Mouse (Mus musculus): Measurements from ENCODE around the gene Slc25a41. TPM values are rescaled to one million over a fixed set of nuclear protein-coding genes. Genes with fewer than 3 reads are reported as not detected.
A peak's percentile ranks its signal among the peaks of the same experiment; 100 is the strongest.

Slc25a41 gene
- polyA plus RNA-seq, 1 experiment = 0.38 TPM

GRCm38 (mm10) chr17:57078336-57078735, 36.9 kb upstream of the Slc25a41 start, which contains the start of gene Dennd1c:
Gene Dennd1c, minus strand, starts transcription at chr17:57078514.
- WGBS = 5% methylated on average over 6 of the region's 6 CpGs
- Histone ChIP-seq H3K36me3 (ENCODE audit: control insufficient read depth, insufficient read depth, low read length) (no peaks in the 10 kb centered on the region; the same call in 1 of the 2 replicates), H3K4me1 (replicated peaks; ENCODE audit: control insufficient read depth, insufficient read depth, low read length) (peaks cover 55% of the 10 kb centered on the region), H3K4me3 (ENCODE audit: control insufficient read depth, insufficient read depth, low read length) (peak within 1 kb of the TSS; percentile 53), H3K27ac (ENCODE audit: control insufficient read depth, insufficient read depth, low read length) (peak within 1 kb of the TSS; percentile 92), H3K27me3 (ENCODE audit: control insufficient read depth, insufficient read depth, low read length) (no peaks in the 10 kb centered on the region)
- peak; percentile 85 for DNase-seq
- peak; percentile 92 for TF ChIP-seq POLR2A (IDR thresholded peaks at IDR 0.05; ENCODE audit: control insufficient read depth, extremely low read depth, insufficient read depth, low read length, poor library complexity)
- TF ChIP-seq CTCF (IDR thresholded peaks at IDR 0.05; ENCODE audit: borderline replicate concordance, control insufficient read depth, extremely low read depth, insufficient read depth, low read length, poor library complexity) = 0 out of 2 replicates have a peak, but pooled peaks have one; percentile 13

- TF ChIP-seq POLR2A (IDR thresholded peaks at IDR 0.05; ENCODE audit: control insufficient read depth, extremely low read depth, insufficient read depth, low read length, poor library complexity) = no peak
- no peak for TF ChIP-seq CTCF (IDR thresholded peaks at IDR 0.05; ENCODE audit: borderline replicate concordance, control insufficient read depth, extremely low read depth, insufficient read depth, low read length, poor library complexity)
- H3K4me1 ChIP-seq (replicated peaks; ENCODE audit: control insufficient read depth, insufficient read depth, low read length) = peaks cover 55% of the 10 kb centered on the region
- H3K36me3 ChIP-seq (ENCODE audit: control insufficient read depth, insufficient read depth, low read length) = no peaks in the 10 kb centered on the region; the same call in 1 of the 2 replicates
- H3K4me3 ChIP-seq (ENCODE audit: control insufficient read depth, insufficient read depth, low read length) = no peak overlapping the region; the same call in 1 of the 2 replicates
- peak; percentile 44 for DNase-seq
- H3K27ac ChIP-seq (ENCODE audit: control insufficient read depth, insufficient read depth, low read length) = peak overlapping the region; percentile 41
- no peaks in the 10 kb centered on the region for H3K27me3 ChIP-seq (ENCODE audit: control insufficient read depth, insufficient read depth, low read length)
- 23% methylated on average over 3 of the region's 3 CpGs for WGBS
Observed at GRCm38 (mm10) chr17:57076916-57077315, 35.5 kb upstream of the Slc25a41 start.

GRCm38 (mm10) chr17:57070699-57071098, 29.2 kb upstream of the Slc25a41 start:
- no peak overlapping the region for H3K4me3 ChIP-seq (ENCODE audit: control insufficient read depth, insufficient read depth, low read length)

DNA sequence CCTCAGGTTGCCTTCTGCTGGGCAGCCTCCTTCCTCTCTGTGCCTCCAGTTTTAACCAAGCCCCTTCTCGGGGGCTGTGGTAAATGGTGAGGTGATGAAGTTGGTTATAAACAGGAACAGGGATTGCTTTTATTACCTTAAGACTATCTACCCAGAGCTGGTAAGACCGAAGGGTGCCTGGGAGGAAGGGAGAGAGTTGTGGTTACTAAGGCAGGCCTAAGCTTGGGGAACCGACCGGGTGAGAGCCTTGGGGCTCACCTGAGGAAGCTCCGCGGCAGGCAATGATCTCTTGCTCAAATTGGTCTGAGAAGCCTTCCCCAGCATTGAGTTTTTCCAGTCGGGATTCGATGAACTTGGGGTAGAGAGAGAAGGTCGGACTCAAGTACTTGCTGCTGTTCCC, 28.8 kb upstream of the Slc25a41 start:
- no peak overlapping the region for H3K4me3 ChIP-seq (ENCODE audit: control insufficient read depth, insufficient read depth, low read length)
- H3K4me1 ChIP-seq (replicated peaks; ENCODE audit: control insufficient read depth, insufficient read depth, low read length) = peaks cover 11% of the 10 kb centered on the region
- H3K27ac ChIP-seq (ENCODE audit: control insufficient read depth, insufficient read depth, low read length) = no peak overlapping the region
- no peak for DNase-seq
- TF ChIP-seq POLR2A (IDR thresholded peaks at IDR 0.05; ENCODE audit: control insufficient read depth, extremely low read depth, insufficient read depth, low read length, poor library complexity) = no peak
- TF ChIP-seq CTCF (IDR thresholded peaks at IDR 0.05; ENCODE audit: borderline replicate concordance, control insufficient read depth, extremely low read depth, insufficient read depth, low read length, poor library complexity) = no peak
- 48% methylated on average over 9 of the region's 9 CpGs for WGBS
- no peaks in the 10 kb centered on the region for H3K27me3 ChIP-seq (ENCODE audit: control insufficient read depth, insufficient read depth, low read length)
- peaks cover 12% of the 10 kb centered on the region for H3K36me3 ChIP-seq (ENCODE audit: control insufficient read depth, insufficient read depth, low read length)

More at GRCm38 (mm10) chr17:57070699-57071098, 29.2 kb upstream of the Slc25a41 start:
- 79% methylated on average over 11 of the region's 11 CpGs for WGBS
- peaks cover 12% of the 10 kb centered on the region for H3K36me3 ChIP-seq (ENCODE audit: control insufficient read depth, insufficient read depth, low read length)
- TF ChIP-seq CTCF (IDR thresholded peaks at IDR 0.05; ENCODE audit: borderline replicate concordance, control insufficient read depth, extremely low read depth, insufficient read depth, low read length, poor library complexity) (no peak), POLR2A (IDR thresholded peaks at IDR 0.05; ENCODE audit: control insufficient read depth, extremely low read depth, insufficient read depth, low read length, poor library complexity) (no peak)
- H3K27ac ChIP-seq (ENCODE audit: control insufficient read depth, insufficient read depth, low read length) = no peak overlapping the region
- peaks cover 12% of the 10 kb centered on the region for H3K4me1 ChIP-seq (replicated peaks; ENCODE audit: control insufficient read depth, insufficient read depth, low read length)
- DNase-seq = no peak
- H3K27me3 ChIP-seq (ENCODE audit: control insufficient read depth, insufficient read depth, low read length) = no peaks in the 10 kb centered on the region

DNA sequence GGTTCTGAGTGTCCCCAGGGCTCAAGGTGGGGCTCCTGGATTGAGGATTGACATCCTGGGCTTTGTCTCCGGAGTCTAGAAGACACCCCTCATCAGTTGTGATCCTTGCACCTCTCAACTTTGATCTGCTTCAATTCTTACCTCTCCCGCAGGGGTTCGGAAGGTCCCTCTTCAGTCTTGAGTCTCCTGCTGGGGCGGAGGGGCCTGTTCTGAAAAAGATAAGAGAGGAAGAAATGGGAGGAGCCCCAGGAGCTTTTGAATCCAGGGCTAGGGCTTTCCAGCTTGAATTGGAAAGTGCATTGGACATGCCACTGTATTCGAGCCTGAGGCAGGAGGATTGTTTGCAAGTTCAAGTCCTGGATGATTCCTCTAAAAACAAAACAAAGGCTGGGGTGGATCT, 25.5 kb upstream of the Slc25a41 start:
- no peak for TF ChIP-seq POLR2A (IDR thresholded peaks at IDR 0.05; ENCODE audit: control insufficient read depth, extremely low read depth, insufficient read depth, low read length, poor library complexity)
- no peak for TF ChIP-seq CTCF (IDR thresholded peaks at IDR 0.05; ENCODE audit: borderline replicate concordance, control insufficient read depth, extremely low read depth, insufficient read depth, low read length, poor library complexity)
- H3K4me1 ChIP-seq (replicated peaks; ENCODE audit: control insufficient read depth, insufficient read depth, low read length) = peaks cover 7% of the 10 kb centered on the region
- H3K36me3 ChIP-seq (ENCODE audit: control insufficient read depth, insufficient read depth, low read length) = peaks cover 12% of the 10 kb centered on the region
- no peak overlapping the region for H3K27ac ChIP-seq (ENCODE audit: control insufficient read depth, insufficient read depth, low read length)
- H3K27me3 ChIP-seq (ENCODE audit: control insufficient read depth, insufficient read depth, low read length) = peaks cover 3% of the 10 kb centered on the region; the same call in 1 of the 2 replicates
- no peak overlapping the region for H3K4me3 ChIP-seq (ENCODE audit: control insufficient read depth, insufficient read depth, low read length)
- no peak for DNase-seq
- 93% methylated on average over 5 of the region's 5 CpGs for WGBS

- H3K36me3 ChIP-seq (ENCODE audit: control insufficient read depth, insufficient read depth, low read length) = no peaks in the 10 kb centered on the region; the same call in 1 of the 2 replicates
- WGBS = 86% methylated on average over 8 of the region's 8 CpGs
- no peak for DNase-seq
- no peak for TF ChIP-seq POLR2A (IDR thresholded peaks at IDR 0.05; ENCODE audit: control insufficient read depth, extremely low read depth, insufficient read depth, low read length, poor library complexity)
- TF ChIP-seq CTCF (IDR thresholded peaks at IDR 0.05; ENCODE audit: borderline replicate concordance, control insufficient read depth, extremely low read depth, insufficient read depth, low read length, poor library complexity) = no peak
- H3K4me1 ChIP-seq (replicated peaks; ENCODE audit: control insufficient read depth, insufficient read depth, low read length) = peaks cover 24% of the 10 kb centered on the region
- H3K27ac ChIP-seq (ENCODE audit: control insufficient read depth, insufficient read depth, low read length) = no peak overlapping the region
- no peak overlapping the region for H3K4me3 ChIP-seq (ENCODE audit: control insufficient read depth, insufficient read depth, low read length)
- H3K27me3 ChIP-seq (ENCODE audit: control insufficient read depth, insufficient read depth, low read length) = peaks cover 3% of the 10 kb centered on the region; the same call in 1 of the 2 replicates
Observed at GRCm38 (mm10) chr17:57063031-57063430, 21.6 kb upstream of the Slc25a41 start.

All from thymus, adult 2 months (tissue).